Mouse (Mus musculus): Measurements from ENCODE around the gene Hapln1.

DNA sequence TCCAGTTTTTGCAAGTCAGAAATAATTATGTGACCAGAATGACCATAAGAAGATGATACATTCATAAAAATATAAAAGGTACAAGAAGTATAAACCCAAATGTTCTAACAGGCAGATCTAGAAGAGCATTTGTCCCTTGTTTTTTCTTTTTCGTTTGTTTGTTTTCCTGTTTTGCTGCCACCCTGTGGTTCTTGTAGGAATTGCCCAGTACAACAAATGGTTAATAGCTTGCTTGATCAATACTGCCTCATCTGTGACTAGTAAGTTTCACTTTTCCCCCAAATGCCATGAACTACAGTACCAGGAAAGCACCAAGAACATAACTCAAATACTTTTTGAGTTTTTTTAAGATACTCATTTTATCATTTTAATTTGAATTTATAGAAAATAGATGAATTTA, 11.9 kb downstream of the Hapln1 start:
- TF ChIP-seq CTCF (IDR thresholded peaks at IDR 0.05; ENCODE audit: control insufficient read depth, insufficient read depth, insufficient replicate concordance, low read depth, low read length) (no peak), POLR2A (IDR thresholded peaks at IDR 0.05; ENCODE audit: control insufficient read depth, low read depth, low read length) (no peak)
